Mouse (Mus musculus) liver, embryonic 16.5 days (tissue): ENCODE data around the gene Sf3b1. TPM values are rescaled to one million over a fixed set of nuclear protein-coding genes. Genes with fewer than 3 reads are reported as not detected.
"Not testable (repeated sequence)": the region's sequence is repeated elsewhere in the genome, so short reads cannot be mapped to it uniquely, and the experiment has no call there.

Source experiments
- ATAC-seq: fragments of 200-750 bp; cut with Nextera tagmentation; 2 replicates; pipeline ENCODE4 v1.8.0; 2017; ENCODE audit warnings: low read depth, mild to moderate bottlenecking, moderate number of reproducible peaks, moderate library complexity
- H3K27ac ChIP-seq: fragments of 300-500 bp; sonication (generic); 2 replicates; pipeline ENCODE4 v1.5.1; 2014; ENCODE audit warnings: mild to moderate bottlenecking, low read length
- H3K27me3 ChIP-seq: fragments of 300-500 bp; sonication (generic); 2 replicates; pipeline ENCODE4 v1.6.1; 2014; ENCODE audit warnings: low read depth, low read length, mixed read lengths; ENCODE audit not compliant: control insufficient read depth, insufficient read depth
- H3K36me3 ChIP-seq: fragments of 300-500 bp; sonication (generic); 2 replicates; pipeline ENCODE4 v1.6.1; 2014; ENCODE audit warnings: mild to moderate bottlenecking; ENCODE audit not compliant: control insufficient read depth, insufficient read depth
- H3K4me1 ChIP-seq: fragments of 300-500 bp; sonication (generic); 2 replicates; pipeline ENCODE4 v1.6.1; 2014; ENCODE audit warnings: low read depth, low read length, mixed read lengths; ENCODE audit not compliant: control insufficient read depth
- H3K4me2 ChIP-seq: fragments of 300-500 bp; sonication (generic); 2 replicates; pipeline ENCODE4 v1.6.1; 2014; ENCODE audit warnings: low read depth, low read length, mixed read lengths
- H3K4me3 ChIP-seq: fragments of 300-500 bp; sonication (generic); 2 replicates; pipeline ENCODE4 v1.5.1; 2014; ENCODE audit warnings: low read depth, mild to moderate bottlenecking, low read length
- H3K9ac ChIP-seq: fragments of 300-500 bp; sonication (generic); 2 replicates; pipeline ENCODE4 v1.6.1; 2014; ENCODE audit warnings: low read depth, low read length
- H3K9me3 ChIP-seq: fragments of 300-500 bp; sonication (generic); replicated peaks from 2 replicates; pipeline ENCODE4 v1.6.1; 2016; ENCODE audit warnings: low read length; ENCODE audit not compliant: control insufficient read depth
- WGBS: fragments of 180-500 bp; shearing (Covaris S2); extraction: QIAGEN DNeasy Blood & Tissue Kit; methylation state at CpG from one replicate; pipeline ENCODE4 v1.1.7; 2014; ENCODE audit not compliant: insufficient replicate concordance; 5-methylcytosine and 5-hydroxymethylcytosine counted together
- polyA plus RNA-seq: library from polyadenylated mRNA; unstranded; fragments of >200 nt; fragmentation: Nextera tagmentation; extraction: Ambion mirVana; gene quantifications from 2 replicates; pipeline ENCODE4 v1.2.1, GENCODE M21; 2015

Sf3b1 gene
- polyA plus RNA-seq, 1 experiment from 2014 or later, result 118 TPM

- H3K27ac ChIP-seq, result no peak overlapping the region
- H3K9me3 ChIP-seq, result no peaks in the 10 kb centered on the region
- H3K36me3 ChIP-seq, result no peaks in the 10 kb centered on the region
- H3K27me3 ChIP-seq, result no peaks in the 10 kb centered on the region
- 72% methylated on average over 3 of the region's 3 CpGs for WGBS
- no peak overlapping the region for H3K4me2 ChIP-seq
- no peaks in the 10 kb centered on the region for H3K4me1 ChIP-seq
- no peak overlapping the region for H3K9ac ChIP-seq
- ATAC-seq, result peak; percentile 91
- H3K4me3 ChIP-seq, result no peak overlapping the region
Measured at GRCm38 (mm10) chr1:54966858-54967257, 60.4 kb downstream of the Sf3b1 start.

GRCm38 (mm10) chr1:54965159-54965995, 61.9 kb downstream of the Sf3b1 start:
- no peaks in the 10 kb centered on the region for H3K27me3 ChIP-seq
- no peak overlapping the region for H3K4me2 ChIP-seq
- H3K4me3 ChIP-seq, result no peak overlapping the region
- no peaks in the 10 kb centered on the region for H3K36me3 ChIP-seq
- no peaks in the 10 kb centered on the region for H3K9me3 ChIP-seq
- H3K4me1 ChIP-seq, result no peaks in the 10 kb centered on the region
- no peak for ATAC-seq
- H3K27ac ChIP-seq, result no peak overlapping the region
- H3K9ac ChIP-seq, result no peak overlapping the region
- 58% methylated on average over 11 of the region's 11 CpGs for WGBS

GRCm38 (mm10) chr1:54961724-54962123, 65.6 kb downstream of the Sf3b1 start:
- Histone ChIP-seq H3K9me3 (no peaks in the 10 kb centered on the region), H3K27ac (no peak overlapping the region), H3K36me3 (no peaks in the 10 kb centered on the region), H3K4me3 (no peak overlapping the region), H3K4me1 (no peaks in the 10 kb centered on the region), H3K4me2 (no peak overlapping the region), H3K9ac (no peak overlapping the region), H3K27me3 (no peaks in the 10 kb centered on the region)
- WGBS, result 74% methylated on average over 9 of the region's 9 CpGs
- ATAC-seq, result no peak

- ATAC-seq, result no peak
- Histone ChIP-seq H3K27ac (no peak overlapping the region), H3K9me3 (no peaks in the 10 kb centered on the region), H3K27me3 (no peaks in the 10 kb centered on the region), H3K36me3 (no peaks in the 10 kb centered on the region), H3K4me1 (no peaks in the 10 kb centered on the region), H3K4me2 (no peak overlapping the region), H3K4me3 (no peak overlapping the region), H3K9ac (no peak overlapping the region)
- WGBS, result 69% methylated on average over 9 of the region's 9 CpGs
Measured at GRCm38 (mm10) chr1:54960613-54961165, 66.6 kb downstream of the Sf3b1 start.

- no peak overlapping the region for H3K4me3 ChIP-seq
- WGBS, result 52% methylated on average over 3 of the region's 3 CpGs
- H3K4me2 ChIP-seq, result no peak overlapping the region
- H3K36me3 ChIP-seq, result no peaks in the 10 kb centered on the region
- ATAC-seq, result no peak
- H3K9ac ChIP-seq, result no peak overlapping the region
- H3K4me1 ChIP-seq, result no peaks in the 10 kb centered on the region
- H3K27ac ChIP-seq, result no peak overlapping the region
- no peaks in the 10 kb centered on the region for H3K9me3 ChIP-seq
- no peaks in the 10 kb centered on the region for H3K27me3 ChIP-seq
Measured at GRCm38 (mm10) chr1:54958525-54958924, 68.8 kb downstream of the Sf3b1 start.

GRCm38 (mm10) chr1:54956995-54957394, 70.3 kb downstream of the Sf3b1 start:
- H3K4me3 ChIP-seq, H3K4me1 ChIP-seq, H3K27me3 ChIP-seq, ATAC-seq, H3K9ac ChIP-seq, H3K36me3 ChIP-seq, H3K9me3 ChIP-seq, H3K4me2 ChIP-seq, H3K27ac ChIP-seq: not testable (repeated sequence)
- WGBS, result 82% methylated on average over 11 of the region's 14 CpGs

GRCm38 (mm10) chr1:54954856-54955255, 72.4 kb downstream of the Sf3b1 start:
- 55% methylated on average over 4 of the region's 4 CpGs for WGBS
- H3K4me2 ChIP-seq, result no peak overlapping the region
- no peak overlapping the region for H3K9ac ChIP-seq

GRCm38 (mm10) chr1:54944648-54945047, 82.6 kb downstream of the Sf3b1 start:
- Histone ChIP-seq H3K36me3 (no peaks in the 10 kb centered on the region), H3K9me3 (no peaks in the 10 kb centered on the region), H3K27me3 (no peaks in the 10 kb centered on the region), H3K9ac (no peak overlapping the region), H3K4me1 (no peaks in the 10 kb centered on the region), H3K4me2 (no peak overlapping the region), H3K27ac (no peak overlapping the region), H3K4me3 (no peak overlapping the region)
- WGBS, result 46% methylated on average over 3 of the region's 3 CpGs
- ATAC-seq, result no peak

More at GRCm38 (mm10) chr1:54954856-54955255, 72.4 kb downstream of the Sf3b1 start:
- Histone ChIP-seq H3K4me3 (no peak overlapping the region), H3K4me1 (no peaks in the 10 kb centered on the region), H3K36me3 (no peaks in the 10 kb centered on the region), H3K27me3 (no peaks in the 10 kb centered on the region), H3K9me3 (no peaks in the 10 kb centered on the region), H3K27ac (no peak overlapping the region)
- no peak for ATAC-seq

- Histone ChIP-seq H3K4me3 (no peak overlapping the region), H3K9ac (no peak overlapping the region), H3K4me1 (no peaks in the 10 kb centered on the region), H3K4me2 (no peak overlapping the region), H3K27me3 (no peaks in the 10 kb centered on the region), H3K27ac (no peak overlapping the region), H3K36me3 (no peaks in the 10 kb centered on the region), H3K9me3 (no peaks in the 10 kb centered on the region)
- ATAC-seq, result no peak
- 58% methylated on average over 3 of the region's 3 CpGs for WGBS
Measured at GRCm38 (mm10) chr1:54935466-54935865, 91.8 kb downstream of the Sf3b1 start.
